Mouse (Mus musculus) myocyte (in vitro differentiated cells): ENCODE measurements at regions not wholly inside any gene's neighbourhood (a gene's known extent, or its start where the extent isn't known, plus 50 kb on each side); places are given as distances from the start of the nearest gene placed in this dataset.

ENCODE experiments used
- H3K27me3 ChIP-seq: one replicate; pipeline ENCODE4 v1.6.1; 2011; ENCODE audit not compliant: control insufficient read depth, insufficient read depth, insufficient read length
- H3K36me3 ChIP-seq: one replicate; pipeline ENCODE4 v1.6.1; 2011; ENCODE audit not compliant: control insufficient read depth, insufficient read depth
- H3K4me2 ChIP-seq: one replicate; pipeline ENCODE4 v1.6.1; 2011; ENCODE audit warnings: low read depth, control low read depth
- H3K4me3 ChIP-seq: one replicate; pipeline ENCODE4 v1.5.1; 2011; ENCODE audit warnings: mild to moderate bottlenecking, control low read depth, moderate library complexity
- H3K79me2 ChIP-seq: one replicate; pipeline ENCODE4 v1.6.1; 2011; ENCODE audit not compliant: control insufficient read depth, insufficient read depth
- H3ac ChIP-seq: one replicate; pipeline ENCODE4 v1.6.1; 2011; ENCODE audit not compliant: control insufficient read depth, insufficient read length
- CEBPB ChIP-seq: IDR thresholded peaks from 2 replicates; pipeline ENCODE4 v1.6.1; 2011; ENCODE audit warnings: mild to moderate bottlenecking, moderate library complexity; ENCODE audit not compliant: poor library complexity, insufficient read depth, severe bottlenecking
- E2F4 ChIP-seq: IDR thresholded peaks from one replicate; pipeline ENCODE4 v1.6.1; 2011; ENCODE audit warnings: mild to moderate bottlenecking, control low read depth, moderate library complexity; ENCODE audit not compliant: insufficient read depth
- MAX ChIP-seq: IDR thresholded peaks from one replicate; pipeline ENCODE4 v1.6.1; 2011; ENCODE audit warnings: low read depth, mild to moderate bottlenecking, control low read depth
- MYOD1 ChIP-seq, 3 experiments: IDR thresholded peaks; one replicate each; pipeline ENCODE4 v1.6.1; 2011; ENCODE audit warnings: control low read depth in 2 of 3, low read depth in 2 of 3, mild to moderate bottlenecking in 2 of 3, moderate library complexity in 1 of 3; ENCODE audit not compliant: insufficient read length in 2 of 3, control insufficient read depth in 1 of 3
- MYOG ChIP-seq, 3 experiments: IDR thresholded peaks; one replicate each; pipeline ENCODE4 v1.6.1; 2011; ENCODE audit warnings: control low read depth in 2 of 3, low read depth in 2 of 3, mild to moderate bottlenecking in 2 of 3; ENCODE audit not compliant: insufficient read length in 2 of 3, control insufficient read depth in 1 of 3, insufficient read depth in 1 of 3
- POLR2A ChIP-seq: IDR thresholded peaks from one replicate; pipeline ENCODE4 v1.6.1; 2011; ENCODE audit warnings: low read depth, mild to moderate bottlenecking, control low read depth, moderate library complexity; ENCODE audit not compliant: insufficient read length
- POLR2AphosphoS2 ChIP-seq: IDR thresholded peaks from one replicate; pipeline ENCODE4 v1.6.1; 2011; ENCODE audit warnings: low read depth, control low read depth; ENCODE audit not compliant: insufficient read length
- REST ChIP-seq: IDR thresholded peaks from one replicate; pipeline ENCODE4 v1.6.1; 2011; ENCODE audit warnings: mild to moderate bottlenecking, control low read depth, moderate library complexity; ENCODE audit not compliant: insufficient read depth, insufficient read length
- SRF ChIP-seq: IDR thresholded peaks from one replicate; pipeline ENCODE4 v1.6.1; 2011; ENCODE audit warnings: low read depth; ENCODE audit not compliant: control insufficient read depth, insufficient read length
- TCF12 ChIP-seq: IDR thresholded peaks from one replicate; pipeline ENCODE4 v1.6.1; 2011; ENCODE audit warnings: mild to moderate bottlenecking, control low read depth; ENCODE audit not compliant: poor library complexity, insufficient read depth, severe bottlenecking
- TCF3 ChIP-seq: IDR thresholded peaks from one replicate; pipeline ENCODE4 v1.6.1; 2011; ENCODE audit warnings: low read depth, control low read depth; ENCODE audit not compliant: insufficient read length
- USF1 ChIP-seq: IDR thresholded peaks from one replicate; pipeline ENCODE4 v1.6.1; 2011; ENCODE audit warnings: low read depth, mild to moderate bottlenecking, control low read depth, moderate library complexity

DNA sequence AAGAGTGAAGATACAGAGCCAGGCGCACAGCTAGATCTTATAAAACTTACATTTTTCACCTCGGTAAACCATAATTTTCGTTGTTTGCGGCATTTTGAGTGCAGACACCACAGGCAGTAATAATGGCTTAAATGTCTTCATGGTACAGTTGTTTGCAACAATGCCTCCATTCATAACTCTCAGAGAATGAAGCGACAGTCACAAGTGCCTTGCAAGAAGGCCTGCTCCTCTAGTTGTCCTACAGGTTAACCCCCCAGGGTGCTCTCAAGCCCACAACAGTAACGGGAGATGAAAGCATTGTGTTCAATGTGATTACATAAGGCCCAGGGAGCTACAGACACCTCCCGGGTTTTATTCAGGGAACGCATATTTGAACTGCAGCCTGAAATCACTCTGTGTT, 150.1 kb upstream of the Fat1 start:
- Histone ChIP-seq H3K36me3 (no peaks in the 10 kb centered on the region), H3K4me3 (no peak overlapping the region), H3ac (no peak overlapping the region), H3K4me2 (no peak overlapping the region), H3K27me3 (no peaks in the 10 kb centered on the region), H3K79me2 (no peaks in the 10 kb centered on the region)
- no peak for TF ChIP-seq POLR2AphosphoS2
- TF ChIP-seq POLR2A = no peak
- no peak for TF ChIP-seq CEBPB
- TF ChIP-seq REST = no peak
- no peak for TF ChIP-seq TCF12
- no peak for TF ChIP-seq TCF3
- TF ChIP-seq SRF = no peak
- no peak for TF ChIP-seq USF1
- TF ChIP-seq MYOD1 (IDR thresholded peaks at IDR 0.05; ENCODE audit: control insufficient read depth in 1 of 3, insufficient read length in 2 of 3, low read depth in 2 of 3) = no peak
- no peak for TF ChIP-seq E2F4
- TF ChIP-seq MAX = no peak
- TF ChIP-seq MYOG (IDR thresholded peaks at IDR 0.05; ENCODE audit: control insufficient read depth in 1 of 3, insufficient read depth in 1 of 3, insufficient read length in 2 of 3, low read depth in 2 of 3) = no peak

DNA sequence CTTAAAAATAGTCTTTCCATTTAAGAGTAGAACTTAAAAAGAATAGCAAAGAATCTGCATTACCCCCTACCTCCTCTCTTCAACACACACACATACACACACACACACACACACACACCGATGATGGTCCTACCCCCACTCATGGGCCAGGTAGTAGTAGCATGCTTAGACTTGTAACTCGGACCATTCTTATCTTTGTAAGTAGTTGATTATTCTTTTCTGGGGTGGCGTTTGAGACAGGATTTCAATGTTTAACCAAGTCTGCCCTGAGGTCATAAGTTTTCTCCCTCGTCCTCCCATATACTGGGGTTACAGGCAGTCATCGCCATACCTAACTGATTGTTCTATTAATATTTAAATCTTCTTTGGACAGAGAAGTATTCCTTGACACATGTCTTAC, 148.5 kb upstream of the Fat1 start:
- H3K4me2 ChIP-seq = no peak overlapping the region
- no peak overlapping the region for H3K4me3 ChIP-seq
- H3K36me3 ChIP-seq = no peaks in the 10 kb centered on the region
- TF ChIP-seq USF1 = no peak
- TF ChIP-seq POLR2A = no peak
- no peak for TF ChIP-seq E2F4
- TF ChIP-seq SRF = no peak
- TF ChIP-seq TCF3 = no peak
- no peak for TF ChIP-seq CEBPB
- TF ChIP-seq TCF12 = no peak
- no peak for TF ChIP-seq POLR2AphosphoS2
- TF ChIP-seq MYOG (IDR thresholded peaks at IDR 0.05; ENCODE audit: control insufficient read depth in 1 of 3, insufficient read depth in 1 of 3, insufficient read length in 2 of 3, low read depth in 2 of 3) = no peak
- TF ChIP-seq REST = no peak
- TF ChIP-seq MAX = no peak
- no peaks in the 10 kb centered on the region for H3K27me3 ChIP-seq
- H3ac ChIP-seq = no peak overlapping the region
- no peaks in the 10 kb centered on the region for H3K79me2 ChIP-seq

GRCm38 (mm10) chr8:44788290-44788689, 147.0 kb upstream of the Fat1 start:
- H3ac ChIP-seq = no peak overlapping the region
- no peak for TF ChIP-seq MYOG (IDR thresholded peaks at IDR 0.05; ENCODE audit: control insufficient read depth in 1 of 3, insufficient read depth in 1 of 3, insufficient read length in 2 of 3, low read depth in 2 of 3)
- no peak for TF ChIP-seq MYOD1 (IDR thresholded peaks at IDR 0.05; ENCODE audit: control insufficient read depth in 1 of 3, insufficient read length in 2 of 3, low read depth in 2 of 3)
- TF ChIP-seq POLR2A = no peak
- TF ChIP-seq TCF3 = no peak
- no peak for TF ChIP-seq REST
- TF ChIP-seq MAX = no peak
- TF ChIP-seq USF1 = no peak
- TF ChIP-seq E2F4 = no peak
- TF ChIP-seq SRF = no peak
- TF ChIP-seq TCF12 = no peak
- H3K36me3 ChIP-seq = no peaks in the 10 kb centered on the region
- no peaks in the 10 kb centered on the region for H3K27me3 ChIP-seq
- no peak overlapping the region for H3K4me2 ChIP-seq
- no peak overlapping the region for H3K4me3 ChIP-seq
- H3K79me2 ChIP-seq = no peaks in the 10 kb centered on the region

- no peak overlapping the region for H3K4me3 ChIP-seq
- H3K27me3 ChIP-seq = no peaks in the 10 kb centered on the region
- no peak overlapping the region for H3K4me2 ChIP-seq
- H3K79me2 ChIP-seq = no peaks in the 10 kb centered on the region
- TF ChIP-seq E2F4 (no peak), MAX (no peak), SRF (no peak), CEBPB (no peak), POLR2A (no peak), USF1 (no peak), TCF3 (no peak), TCF12 (no peak), POLR2AphosphoS2 (no peak), MYOG (IDR thresholded peaks at IDR 0.05; ENCODE audit: control insufficient read depth in 1 of 3, insufficient read depth in 1 of 3, insufficient read length in 2 of 3, low read depth in 2 of 3) (no peak), REST (no peak), MYOD1 (IDR thresholded peaks at IDR 0.05; ENCODE audit: control insufficient read depth in 1 of 3, insufficient read length in 2 of 3, low read depth in 2 of 3) (no peak)
- H3K36me3 ChIP-seq = no peaks in the 10 kb centered on the region
- H3ac ChIP-seq = no peak overlapping the region
Measured at GRCm38 (mm10) chr8:44799513-44799912, 135.7 kb upstream of the Fat1 start.

DNA sequence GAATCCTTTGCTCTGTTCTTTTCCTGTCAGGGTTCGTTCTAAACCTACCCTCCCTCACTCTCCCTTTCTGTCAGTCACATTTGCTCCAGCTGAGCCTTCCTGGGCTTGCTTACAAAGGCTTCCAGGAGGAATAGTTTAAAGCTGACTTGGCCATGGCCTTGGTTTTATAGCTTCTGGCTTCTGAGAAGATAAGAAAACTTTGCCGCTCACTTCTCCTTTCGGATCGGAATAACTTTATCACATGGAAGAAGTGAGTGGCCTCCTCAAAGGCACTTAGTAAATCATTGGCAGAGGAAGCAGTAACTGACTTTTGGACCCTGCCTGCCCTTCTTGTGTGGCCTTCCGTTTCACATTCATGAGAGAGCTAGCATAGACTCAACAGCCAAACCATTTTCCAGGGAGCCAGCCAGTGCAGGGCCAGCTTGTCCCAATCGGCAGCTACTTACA, 134.4 kb upstream of the Fat1 start:
- no peaks in the 10 kb centered on the region for H3K79me2 ChIP-seq
- H3K27me3 ChIP-seq = no peaks in the 10 kb centered on the region
- H3K4me3 ChIP-seq = no peak overlapping the region
- H3K36me3 ChIP-seq = no peaks in the 10 kb centered on the region
- no peak for TF ChIP-seq POLR2A
- no peak for TF ChIP-seq USF1
- no peak for TF ChIP-seq MYOD1 (IDR thresholded peaks at IDR 0.05; ENCODE audit: control insufficient read depth in 1 of 3, insufficient read length in 2 of 3, low read depth in 2 of 3)
- TF ChIP-seq MYOG (IDR thresholded peaks at IDR 0.05; ENCODE audit: control insufficient read depth in 1 of 3, insufficient read depth in 1 of 3, insufficient read length in 2 of 3, low read depth in 2 of 3) = no peak
- TF ChIP-seq CEBPB = no peak
- TF ChIP-seq TCF12 = no peak
- TF ChIP-seq MAX = no peak
- TF ChIP-seq SRF = no peak
- TF ChIP-seq E2F4 = no peak
- no peak for TF ChIP-seq TCF3
- TF ChIP-seq POLR2AphosphoS2 = no peak
- TF ChIP-seq REST = no peak
- no peak overlapping the region for H3K4me2 ChIP-seq
- no peak overlapping the region for H3ac ChIP-seq
